Mouse (Mus musculus): ENCODE data around the gene Ttc9c. TPM values are rescaled to one million over a fixed set of nuclear protein-coding genes. Genes with fewer than 3 reads are reported as not detected.

Ttc9c gene
- total and polyA plus RNA-seq, 2 experiments from 2014 or later = 41.1 to 55.2 TPM

DNA sequence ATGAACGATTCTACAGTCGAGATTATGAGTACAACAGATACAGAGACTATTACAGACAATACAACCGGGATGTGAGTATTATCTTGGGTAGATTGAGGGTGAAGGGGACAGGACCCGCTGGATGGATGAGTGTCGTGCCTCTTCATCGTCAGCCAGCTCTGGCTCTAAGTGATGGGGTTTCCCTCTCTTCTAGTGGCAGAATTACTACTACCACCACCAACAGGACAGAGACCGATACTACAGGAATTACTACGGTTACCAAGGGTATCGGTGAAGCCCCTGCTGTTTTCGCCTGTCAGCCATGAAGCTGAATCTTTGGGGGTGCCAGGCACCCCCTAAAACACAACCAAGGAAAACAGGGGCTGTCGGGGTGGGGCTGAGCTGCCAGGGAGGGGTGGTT lies 12.1 kb upstream of the Ttc9c start:
- H3K4me1 ChIP-seq (ENCODE audit: insufficient read depth, low read length) = no peaks in the 10 kb centered on the region
- H3K9me3 ChIP-seq (ENCODE audit: low read length) = no peaks in the 10 kb centered on the region
- H3K27me3 ChIP-seq (ENCODE audit: insufficient read depth, low read length) = no peaks in the 10 kb centered on the region
- H3K36me3 ChIP-seq (ENCODE audit: insufficient read depth, low read length) = peaks cover 76% of the 10 kb centered on the region
- TF ChIP-seq CTCF (IDR thresholded peaks at IDR 0.05; ENCODE audit: low read depth) = peak; percentile 43
- 72% methylated on average over 11 of the region's 11 CpGs for WGBS
- ATAC-seq (peak; percentile 65), DNase-seq (ENCODE audit: low spot score) (peak; percentile 56)
- no peak overlapping the region for H3K4me2 ChIP-seq (ENCODE audit: low read depth, low read length)
- no peak overlapping the region for H3K4me3 ChIP-seq (ENCODE audit: low read length)
- no peak overlapping the region for H3K9ac ChIP-seq (replicated peaks; ENCODE audit: low read length)
- peak overlapping the region; percentile 15; the same call in 1 of the 2 replicates for H3K27ac ChIP-seq

DNA sequence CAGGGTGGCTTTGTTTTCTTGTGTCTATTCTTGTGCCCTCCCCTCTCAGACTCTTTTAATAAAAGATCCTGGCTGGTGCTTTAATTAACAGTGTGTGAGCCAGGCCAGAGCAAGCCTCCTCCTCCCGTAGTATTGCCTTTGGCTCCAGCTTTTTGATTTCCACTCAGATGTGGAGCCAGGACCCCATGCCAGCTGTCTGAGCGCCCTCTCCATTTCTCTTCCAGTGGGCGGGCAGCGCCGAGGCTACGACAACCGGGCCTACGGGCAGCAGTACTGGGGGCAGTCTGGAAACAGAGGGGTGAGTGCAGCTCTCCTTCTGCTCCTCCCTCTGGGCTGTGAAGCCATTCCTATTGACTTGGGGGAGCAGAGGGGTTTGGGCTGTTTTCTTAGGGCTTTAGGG lies 11.5 kb upstream of the Ttc9c start:
- DNase-seq (ENCODE audit: low spot score) (peak; percentile 22), ATAC-seq (peak; percentile 42)
- no peak for TF ChIP-seq CTCF (IDR thresholded peaks at IDR 0.05; ENCODE audit: low read depth)
- H3K4me3 ChIP-seq (ENCODE audit: low read length) = no peak overlapping the region
- 77% methylated on average over 8 of the region's 8 CpGs for WGBS
- peaks cover 81% of the 10 kb centered on the region for H3K36me3 ChIP-seq (ENCODE audit: insufficient read depth, low read length)
- H3K9me3 ChIP-seq (ENCODE audit: low read length) = no peaks in the 10 kb centered on the region
- H3K9ac ChIP-seq (replicated peaks; ENCODE audit: low read length) = no peak overlapping the region
- peak overlapping the region; percentile 15; the same call in 1 of the 2 replicates for H3K27ac ChIP-seq
- no peak overlapping the region for H3K4me2 ChIP-seq (ENCODE audit: low read depth, low read length)
- no peaks in the 10 kb centered on the region for H3K27me3 ChIP-seq (ENCODE audit: insufficient read depth, low read length)
- no peaks in the 10 kb centered on the region for H3K4me1 ChIP-seq (ENCODE audit: insufficient read depth, low read length)

DNA sequence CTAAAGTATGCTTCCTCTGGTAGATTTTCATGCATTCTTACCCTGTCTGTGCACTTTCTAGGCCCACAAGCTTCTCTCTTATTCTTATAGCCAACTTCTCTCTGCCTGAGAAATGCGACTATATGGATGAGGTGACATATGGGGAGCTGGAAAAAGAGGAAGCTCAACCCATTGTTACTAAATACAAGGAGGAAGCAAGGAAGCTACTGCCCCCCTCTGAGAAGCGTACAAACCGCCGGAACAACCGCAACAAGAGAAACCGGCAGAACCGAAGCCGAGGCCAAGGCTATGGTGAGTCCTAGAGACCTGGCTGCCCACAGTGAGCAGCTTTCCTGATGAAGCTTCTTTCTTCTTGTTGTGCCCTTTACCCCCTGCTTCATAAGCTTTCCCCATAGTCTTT lies 10.5 kb upstream of the Ttc9c start, which contains the start of gene AC129217.1:
TSS of gene AC129217.1 (plus strand) at position 114 of the 400 bp plus-strand sequence.
- no peak within 1 kb of the TSS for H3K4me2 ChIP-seq (ENCODE audit: low read depth, low read length)
- no peaks in the 10 kb centered on the region for H3K27me3 ChIP-seq (ENCODE audit: insufficient read depth, low read length)
- H3K9ac ChIP-seq (replicated peaks; ENCODE audit: low read length) = no peak within 1 kb of the TSS
- H3K27ac ChIP-seq = no peak within 1 kb of the TSS
- TF ChIP-seq CTCF (IDR thresholded peaks at IDR 0.05; ENCODE audit: low read depth) = no peak
- no peak within 1 kb of the TSS for H3K4me3 ChIP-seq (ENCODE audit: low read length)
- no peak for DNase-seq (ENCODE audit: low spot score)
- no peak for ATAC-seq
- 87% methylated on average over 8 of the region's 8 CpGs for WGBS
- H3K36me3 ChIP-seq (ENCODE audit: insufficient read depth, low read length) = peaks cover 83% of the 10 kb centered on the region
- no peaks in the 10 kb centered on the region for H3K9me3 ChIP-seq (ENCODE audit: low read length)
- H3K4me1 ChIP-seq (ENCODE audit: insufficient read depth, low read length) = no peaks in the 10 kb centered on the region

DNA sequence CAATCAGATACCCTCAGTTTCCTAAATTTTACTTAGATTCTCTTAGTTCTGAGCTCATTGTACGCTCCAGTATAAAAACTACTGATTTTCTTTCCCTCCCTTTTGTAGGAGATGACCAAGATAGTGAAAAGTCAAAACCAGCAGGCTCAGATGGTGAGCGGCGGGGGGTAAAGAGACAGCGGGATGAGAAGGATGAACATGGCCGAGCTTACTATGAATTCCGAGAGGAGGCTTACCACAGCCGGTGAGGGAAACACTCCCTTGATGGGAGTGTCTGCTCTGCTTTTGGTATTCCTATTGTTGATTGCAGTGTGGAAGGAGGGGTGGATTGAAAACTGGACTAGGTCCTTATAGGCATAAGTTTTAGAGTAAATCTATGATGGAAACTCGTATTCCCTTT lies 3.6 kb upstream of the Ttc9c start:
- TF ChIP-seq CTCF (IDR thresholded peaks at IDR 0.05; ENCODE audit: low read depth) = no peak

DNA sequence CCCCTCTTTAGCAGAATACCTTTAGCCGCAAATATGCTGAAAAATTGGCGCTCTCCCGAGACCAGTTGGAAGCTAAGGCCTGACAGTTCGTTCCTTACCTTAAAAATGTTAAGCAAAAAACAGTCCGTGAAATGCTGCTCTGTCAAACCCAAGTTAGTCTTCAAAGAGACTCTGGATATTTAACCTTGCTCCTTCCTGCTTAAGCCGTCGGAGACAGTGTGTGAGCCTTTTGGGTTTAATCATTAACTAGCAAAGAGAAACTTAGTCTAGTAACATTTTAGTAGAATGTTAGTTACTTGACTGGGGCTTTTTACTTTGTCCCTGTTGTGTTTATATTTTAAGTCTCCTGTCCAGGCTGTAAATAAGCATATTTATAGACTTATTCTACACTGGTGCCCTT lies 2.0 kb upstream of the Ttc9c start:
- peak overlapping the region; percentile 98 for H3K9ac ChIP-seq (replicated peaks; ENCODE audit: low read length)
- DNase-seq (ENCODE audit: low spot score) (no peak), ATAC-seq (no peak)
- H3K4me3 ChIP-seq (ENCODE audit: low read length) = peak overlapping the region; percentile 96
- H3K9me3 ChIP-seq (ENCODE audit: low read length) = no peaks in the 10 kb centered on the region
- peak overlapping the region; percentile 95 for H3K4me2 ChIP-seq (ENCODE audit: low read depth, low read length)
- H3K27ac ChIP-seq = peak overlapping the region; percentile 99; the same call in 1 of the 2 replicates
- TF ChIP-seq CTCF (IDR thresholded peaks at IDR 0.05; ENCODE audit: low read depth) = no peak
- H3K36me3 ChIP-seq (ENCODE audit: insufficient read depth, low read length) = peaks cover 24% of the 10 kb centered on the region
- H3K27me3 ChIP-seq (ENCODE audit: insufficient read depth, low read length) = no peaks in the 10 kb centered on the region
- under 1% methylated on average over 7 of the region's 7 CpGs for WGBS
- H3K4me1 ChIP-seq (ENCODE audit: insufficient read depth, low read length) = peaks cover 25% of the 10 kb centered on the region

More for the DNA sequence above, 3.6 kb upstream of the Ttc9c start:
- H3K9me3 ChIP-seq (ENCODE audit: low read length) = no peaks in the 10 kb centered on the region
- H3K4me1 ChIP-seq (ENCODE audit: insufficient read depth, low read length) = peaks cover 20% of the 10 kb centered on the region
- H3K9ac ChIP-seq (replicated peaks; ENCODE audit: low read length) = peak overlapping the region; percentile 42; the same call in 1 of the 2 replicates
- peak; percentile 12 for DNase-seq (ENCODE audit: low spot score)
- 50% methylated on average over 8 of the region's 8 CpGs for WGBS
- H3K36me3 ChIP-seq (ENCODE audit: insufficient read depth, low read length) = peaks cover 34% of the 10 kb centered on the region
- H3K4me2 ChIP-seq (ENCODE audit: low read depth, low read length) = peak overlapping the region; percentile 95
- no peak overlapping the region for H3K27ac ChIP-seq
- H3K27me3 ChIP-seq (ENCODE audit: insufficient read depth, low read length) = no peaks in the 10 kb centered on the region
- H3K4me3 ChIP-seq (ENCODE audit: low read length) = peak overlapping the region; percentile 96
- no peak for ATAC-seq

DNA sequence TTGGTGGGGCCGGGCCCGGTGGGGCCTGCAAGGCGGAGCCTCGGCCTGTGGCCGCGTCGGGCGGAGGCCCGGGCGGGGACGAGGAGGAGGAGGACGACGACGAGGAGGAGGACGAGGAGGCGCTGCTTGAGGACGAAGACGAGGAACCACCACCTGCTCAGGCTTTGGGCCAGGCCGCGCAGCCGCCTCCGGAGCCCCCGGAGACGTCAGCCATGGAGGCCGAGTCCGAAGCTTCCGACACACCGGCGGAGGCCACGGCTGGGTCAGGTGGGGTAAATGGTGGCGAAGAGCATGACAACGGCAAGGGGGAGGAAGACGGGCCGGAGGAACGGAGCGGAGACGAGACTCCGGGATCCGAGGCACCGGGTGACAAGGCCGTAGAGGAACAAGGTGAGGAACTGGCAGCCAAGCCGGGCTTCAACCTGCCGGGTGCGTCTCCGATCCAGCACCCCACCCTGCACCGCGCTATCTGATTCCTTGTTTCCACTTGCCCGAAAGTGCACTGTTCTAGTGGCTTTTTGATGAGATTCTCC lies 1.4 kb upstream of the Ttc9c start:
- H3K9me3 ChIP-seq (ENCODE audit: low read length) = no peaks in the 10 kb centered on the region
- H3K4me2 ChIP-seq (ENCODE audit: low read depth, low read length) = peak overlapping the region; percentile 95
- peak overlapping the region; percentile 98 for H3K9ac ChIP-seq (replicated peaks; ENCODE audit: low read length)
- DNase-seq (ENCODE audit: low spot score) = no peak
- no peaks in the 10 kb centered on the region for H3K27me3 ChIP-seq (ENCODE audit: insufficient read depth, low read length)
- TF ChIP-seq CTCF (IDR thresholded peaks at IDR 0.05; ENCODE audit: low read depth) = no peak
- WGBS = under 1% methylated on average over 46 of the region's 48 CpGs
- no peak for ATAC-seq
- peak overlapping the region; percentile 99 for H3K27ac ChIP-seq
- peaks cover 19% of the 10 kb centered on the region for H3K36me3 ChIP-seq (ENCODE audit: insufficient read depth, low read length)
- H3K4me1 ChIP-seq (ENCODE audit: insufficient read depth, low read length) = peaks cover 29% of the 10 kb centered on the region
- peak overlapping the region; percentile 96 for H3K4me3 ChIP-seq (ENCODE audit: low read length)

All from hindbrain, postnatal 0 days (tissue).